Mouse (Mus musculus): Measurements from ENCODE around the gene Sorbs2. TPM values are rescaled to one million over a fixed set of nuclear protein-coding genes. Genes with fewer than 3 reads are reported as not detected.

Gene Sorbs2
- polyA plus RNA-seq, 1 experiment from 2014 or later: 31.8 TPM

DNA sequence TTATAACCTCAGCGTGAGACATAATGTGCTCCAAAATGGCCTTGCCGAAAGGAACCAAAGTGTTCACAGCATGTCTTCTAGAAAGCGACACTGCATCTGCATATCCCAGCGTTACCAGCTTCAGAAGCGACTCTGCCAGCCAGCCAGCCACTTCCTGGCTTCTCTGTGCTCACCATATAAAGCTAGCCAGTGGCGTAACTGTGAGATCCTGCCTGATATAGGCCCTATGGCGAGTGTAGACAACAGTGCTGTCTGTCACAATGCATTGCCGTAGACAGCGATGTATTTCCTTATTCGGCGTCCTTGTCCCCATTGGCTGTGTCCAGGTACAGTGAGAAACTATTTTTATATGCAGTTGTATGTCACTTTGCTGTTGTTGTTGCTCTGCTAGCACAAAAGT, 258.6 kb downstream of the Sorbs2 start:
- no peak overlapping the region for H3K27ac ChIP-seq
- H3K36me3 ChIP-seq: no peaks in the 10 kb centered on the region
- H3K4me1 ChIP-seq: no peaks in the 10 kb centered on the region
- ATAC-seq (ENCODE audit: insufficient number of reproducible peaks, insufficient read depth, low FRiP score, low TSS enrichment): no peak
- no peak overlapping the region for H3K9ac ChIP-seq
- no peak overlapping the region for H3K4me2 ChIP-seq (replicated peaks)
- 79% methylated on average over 11 of the region's 11 CpGs for WGBS
- H3K4me3 ChIP-seq: no peak overlapping the region
- H3K9me3 ChIP-seq: no peaks in the 10 kb centered on the region
- H3K27me3 ChIP-seq: 0 out of 2 replicates have a peak, but pooled peaks cover 3% of the 10 kb centered on the region

- Histone ChIP-seq H3K4me2 (replicated peaks) (no peak overlapping the region), H3K27me3 (no peaks in the 10 kb centered on the region), H3K9ac (no peak overlapping the region), H3K27ac (no peak overlapping the region), H3K36me3 (no peaks in the 10 kb centered on the region), H3K4me1 (no peaks in the 10 kb centered on the region), H3K4me3 (no peak overlapping the region), H3K9me3 (no peaks in the 10 kb centered on the region)
- WGBS: 73% methylated on average over 5 of the region's 5 CpGs
- ATAC-seq (ENCODE audit: insufficient number of reproducible peaks, insufficient read depth, low FRiP score, low TSS enrichment): no peak
Measured at GRCm38 (mm10) chr8:45774841-45775240, 267.3 kb downstream of the Sorbs2 start.

- Histone ChIP-seq H3K27me3 (no peaks in the 10 kb centered on the region), H3K9ac (no peak overlapping the region), H3K9me3 (no peaks in the 10 kb centered on the region), H3K4me3 (no peak overlapping the region), H3K4me1 (no peaks in the 10 kb centered on the region), H3K4me2 (replicated peaks) (no peak overlapping the region), H3K36me3 (no peaks in the 10 kb centered on the region), H3K27ac (no peak overlapping the region)
- ATAC-seq (ENCODE audit: insufficient number of reproducible peaks, insufficient read depth, low FRiP score, low TSS enrichment): no peak
- WGBS: 91% methylated on average over 7 of the region's 7 CpGs
Measured at GRCm38 (mm10) chr8:45775481-45775880, 267.9 kb downstream of the Sorbs2 start.

- no peaks in the 10 kb centered on the region for H3K9me3 ChIP-seq
- H3K9ac ChIP-seq: no peak overlapping the region
- no peak overlapping the region for H3K4me2 ChIP-seq (replicated peaks)
- 89% methylated on average over 9 of the region's 9 CpGs for WGBS
- no peak overlapping the region for H3K4me3 ChIP-seq
- no peak overlapping the region for H3K27ac ChIP-seq
- H3K4me1 ChIP-seq: no peaks in the 10 kb centered on the region
- ATAC-seq (ENCODE audit: insufficient number of reproducible peaks, insufficient read depth, low FRiP score, low TSS enrichment): no peak
- H3K36me3 ChIP-seq: no peaks in the 10 kb centered on the region
- H3K27me3 ChIP-seq: no peaks in the 10 kb centered on the region
Measured at GRCm38 (mm10) chr8:45776366-45776765, 268.8 kb downstream of the Sorbs2 start.

DNA sequence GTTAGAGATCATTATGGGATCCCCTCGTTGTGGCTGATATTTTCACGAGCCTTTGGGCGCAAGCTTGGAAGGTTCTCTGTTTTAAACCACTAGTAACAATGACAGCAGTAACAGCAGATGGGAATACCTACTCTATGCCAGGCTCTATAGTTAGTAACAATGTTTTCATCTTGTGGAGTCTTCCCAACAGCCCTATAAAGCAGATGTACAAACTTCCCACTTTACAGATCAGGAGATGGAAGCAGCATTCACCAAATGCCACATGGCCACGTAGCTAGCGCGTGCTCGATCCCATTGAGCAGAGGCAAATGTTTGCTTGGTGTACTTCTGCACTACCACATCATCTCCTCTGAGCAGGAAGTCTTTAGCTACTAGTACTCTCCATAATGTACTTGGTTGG, 269.4 kb downstream of the Sorbs2 start:
- WGBS: 93% methylated on average over 7 of the region's 7 CpGs

DNA sequence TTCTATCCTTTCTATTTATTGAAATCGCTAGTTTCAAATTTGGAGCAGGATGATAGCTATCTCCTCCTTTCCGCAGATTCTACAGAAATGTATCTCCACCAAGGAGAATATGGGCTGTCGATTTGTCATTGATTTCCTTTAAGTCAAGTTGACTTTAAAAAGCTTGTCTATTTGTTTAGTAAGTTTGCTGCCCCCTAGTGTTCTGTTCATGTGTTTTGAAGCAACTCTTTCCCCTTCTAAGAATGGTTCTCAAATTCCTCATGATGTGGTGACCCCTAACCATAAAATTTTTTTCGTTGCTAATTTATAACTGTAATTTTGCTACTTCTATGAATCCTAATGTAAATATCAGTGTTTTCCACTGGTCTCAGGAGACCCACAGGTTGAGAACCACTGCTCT, 273.0 kb downstream of the Sorbs2 start:
- 59% methylated on average over 4 of the region's 4 CpGs for WGBS
- no peak overlapping the region for H3K4me3 ChIP-seq
- no peaks in the 10 kb centered on the region for H3K27me3 ChIP-seq
- no peak overlapping the region for H3K27ac ChIP-seq
- no peaks in the 10 kb centered on the region for H3K36me3 ChIP-seq
- H3K4me1 ChIP-seq: no peaks in the 10 kb centered on the region
- no peak overlapping the region for H3K4me2 ChIP-seq (replicated peaks)
- ATAC-seq (ENCODE audit: insufficient number of reproducible peaks, insufficient read depth, low FRiP score, low TSS enrichment): no peak
- H3K9ac ChIP-seq: no peak overlapping the region
- no peaks in the 10 kb centered on the region for H3K9me3 ChIP-seq

More for the DNA sequence above, 269.4 kb downstream of the Sorbs2 start:
- Histone ChIP-seq H3K4me3 (no peak overlapping the region), H3K4me1 (no peaks in the 10 kb centered on the region), H3K27me3 (no peaks in the 10 kb centered on the region), H3K9me3 (no peaks in the 10 kb centered on the region), H3K4me2 (replicated peaks) (no peak overlapping the region), H3K36me3 (no peaks in the 10 kb centered on the region), H3K27ac (no peak overlapping the region), H3K9ac (no peak overlapping the region)
- no peak for ATAC-seq (ENCODE audit: insufficient number of reproducible peaks, insufficient read depth, low FRiP score, low TSS enrichment)

DNA sequence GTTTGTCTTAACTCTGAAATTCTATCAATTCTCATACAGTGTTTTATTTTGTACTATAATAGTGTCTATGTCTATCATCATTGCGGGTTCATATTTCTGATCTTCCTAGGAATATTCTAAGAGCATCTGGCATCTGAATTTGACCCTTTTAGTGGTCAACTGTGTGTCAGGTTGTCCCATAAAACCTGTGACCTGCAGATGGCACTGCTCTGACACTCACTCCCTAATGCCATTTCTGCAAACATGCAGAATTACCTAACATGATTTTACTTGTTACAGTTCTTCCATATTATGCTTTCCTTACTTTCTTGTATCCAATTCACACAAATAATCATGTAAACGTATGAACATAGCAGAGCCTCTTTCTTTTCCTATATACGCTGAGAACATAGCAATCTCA, 281.0 kb downstream of the Sorbs2 start:
- Histone ChIP-seq H3K27ac (no peak overlapping the region), H3K4me3 (no peak overlapping the region), H3K9me3 (no peaks in the 10 kb centered on the region), H3K27me3 (no peaks in the 10 kb centered on the region), H3K4me1 (no peaks in the 10 kb centered on the region), H3K36me3 (no peaks in the 10 kb centered on the region), H3K4me2 (replicated peaks) (no peak overlapping the region), H3K9ac (no peak overlapping the region)
- ATAC-seq (ENCODE audit: insufficient number of reproducible peaks, insufficient read depth, low FRiP score, low TSS enrichment): no peak
- WGBS: 80% methylated on average over 3 of the region's 3 CpGs

- 91% methylated on average over 14 of the region's 14 CpGs for WGBS
Measured at GRCm38 (mm10) chr8:45794847-45795246, 287.3 kb downstream of the Sorbs2 start.

GRCm38 (mm10) chr8:45796331-45796740, 288.7 kb downstream of the Sorbs2 start:
- H3K27me3 ChIP-seq: no peaks in the 10 kb centered on the region
- H3K4me2 ChIP-seq (replicated peaks): no peak overlapping the region
- H3K4me3 ChIP-seq: no peak overlapping the region
- no peak overlapping the region for H3K9ac ChIP-seq
- 62% methylated on average over 11 of the region's 11 CpGs for WGBS
- no peaks in the 10 kb centered on the region for H3K4me1 ChIP-seq
- H3K9me3 ChIP-seq: no peaks in the 10 kb centered on the region
- no peaks in the 10 kb centered on the region for H3K36me3 ChIP-seq
- no peak for ATAC-seq (ENCODE audit: insufficient number of reproducible peaks, insufficient read depth, low FRiP score, low TSS enrichment)
- H3K27ac ChIP-seq: no peak overlapping the region

More at GRCm38 (mm10) chr8:45794847-45795246, 287.3 kb downstream of the Sorbs2 start:
- no peaks in the 10 kb centered on the region for H3K27me3 ChIP-seq
- no peak overlapping the region for H3K4me3 ChIP-seq
- no peak for ATAC-seq (ENCODE audit: insufficient number of reproducible peaks, insufficient read depth, low FRiP score, low TSS enrichment)
- H3K9me3 ChIP-seq: no peaks in the 10 kb centered on the region
- H3K36me3 ChIP-seq: no peaks in the 10 kb centered on the region
- no peaks in the 10 kb centered on the region for H3K4me1 ChIP-seq
- no peak overlapping the region for H3K4me2 ChIP-seq (replicated peaks)
- H3K9ac ChIP-seq: no peak overlapping the region
- H3K27ac ChIP-seq: no peak overlapping the region

DNA sequence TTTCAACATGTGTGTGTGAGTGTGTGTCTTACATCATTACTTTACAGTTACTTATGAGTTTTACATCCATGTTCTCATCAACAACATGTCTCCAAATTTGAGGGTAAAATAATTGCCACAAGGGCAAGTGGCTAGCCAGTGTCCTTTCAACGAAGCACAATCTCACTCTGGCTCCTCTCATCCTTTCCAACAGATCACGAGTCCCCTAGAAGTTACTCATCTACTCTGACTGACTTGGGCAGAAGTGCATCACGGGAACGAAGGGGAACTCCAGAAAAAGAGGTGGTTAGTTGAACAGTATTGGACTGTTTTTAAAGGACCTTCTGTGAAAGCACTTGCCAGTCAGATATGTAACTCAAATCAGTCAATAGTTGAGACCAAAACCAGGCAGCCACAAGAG, 291.9 kb downstream of the Sorbs2 start:
- H3K27ac ChIP-seq: no peak overlapping the region
- no peak for ATAC-seq (ENCODE audit: insufficient number of reproducible peaks, insufficient read depth, low FRiP score, low TSS enrichment)

DNA sequence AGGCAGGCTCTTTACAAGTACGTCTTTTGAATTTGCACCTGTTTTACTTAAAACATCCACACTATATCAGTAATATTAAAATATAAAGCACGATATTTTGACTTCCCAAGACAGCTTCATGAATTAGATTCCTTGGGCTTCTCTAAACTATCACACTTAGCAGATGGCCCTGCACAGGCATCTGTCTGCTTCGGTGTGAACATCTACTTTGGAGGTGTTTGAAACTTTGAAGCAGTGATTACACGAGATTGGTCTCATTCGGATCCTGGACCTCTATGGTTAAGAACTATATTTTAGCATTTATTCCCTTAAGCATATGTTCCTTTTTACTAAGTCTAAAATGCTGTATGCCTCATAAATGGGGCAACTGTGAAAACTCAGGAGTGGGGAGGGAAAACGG, 301.0 kb downstream of the Sorbs2 start:
- Histone ChIP-seq H3K27ac (no peak overlapping the region), H3K9ac (no peak overlapping the region), H3K4me2 (replicated peaks) (no peak overlapping the region), H3K4me3 (no peak overlapping the region), H3K9me3 (no peaks in the 10 kb centered on the region), H3K36me3 (no peaks in the 10 kb centered on the region), H3K4me1 (no peaks in the 10 kb centered on the region), H3K27me3 (no peaks in the 10 kb centered on the region)
- no peak for ATAC-seq (ENCODE audit: insufficient number of reproducible peaks, insufficient read depth, low FRiP score, low TSS enrichment)
- WGBS: 91% methylated on average over 6 of the region's 6 CpGs

More for the DNA sequence above, 291.9 kb downstream of the Sorbs2 start:
- Histone ChIP-seq H3K4me3 (no peak overlapping the region), H3K4me2 (replicated peaks) (no peak overlapping the region), H3K36me3 (no peaks in the 10 kb centered on the region), H3K9me3 (no peaks in the 10 kb centered on the region), H3K27me3 (no peaks in the 10 kb centered on the region), H3K9ac (no peak overlapping the region), H3K4me1 (no peaks in the 10 kb centered on the region)
- WGBS: 87% methylated on average over 4 of the region's 4 CpGs

GRCm38 (mm10) chr8:45816765-45817426, 309.3 kb downstream of the Sorbs2 start:
- ATAC-seq (ENCODE audit: insufficient number of reproducible peaks, insufficient read depth, low FRiP score, low TSS enrichment): no peak

More at GRCm38 (mm10) chr8:45816765-45817426, 309.3 kb downstream of the Sorbs2 start:
- Histone ChIP-seq H3K9ac (no peak overlapping the region), H3K27me3 (no peaks in the 10 kb centered on the region), H3K4me2 (replicated peaks) (no peak overlapping the region), H3K4me3 (no peak overlapping the region), H3K27ac (no peak overlapping the region), H3K9me3 (no peaks in the 10 kb centered on the region), H3K4me1 (no peaks in the 10 kb centered on the region), H3K36me3 (no peaks in the 10 kb centered on the region)
- 24% methylated on average over 7 of the region's 7 CpGs for WGBS

All from embryonic facial prominence, embryonic 12.5 days (tissue).